Mouse (Mus musculus): ENCODE measurements around the gene Adgrf1. TPM values are rescaled to one million over a fixed set of nuclear protein-coding genes. Genes with fewer than 3 reads are reported as not detected.
A peak's percentile ranks its signal among the peaks of the same experiment; 100 is the strongest.

Gene Adgrf1
- polyA plus RNA-seq (2017; shearing (Covaris generic)), result not detected

GRCm38 (mm10) chr17:43270161-43270560, at the start of gene Adgrf1:
Adgrf1 (plus strand) TSS chr17:43270329.
- no peak for ATAC-seq

GRCm38 (mm10) chr17:43226101-43226500, 44.0 kb upstream of the Adgrf1 start:
- ATAC-seq, result no peak

- ATAC-seq, result no peak
Observed at GRCm38 (mm10) chr17:43229621-43230513, 40.3 kb upstream of the Adgrf1 start.

- no peak for ATAC-seq
Observed at GRCm38 (mm10) chr17:43230821-43231220, 39.3 kb upstream of the Adgrf1 start.

GRCm38 (mm10) chr17:43232769-43233168, 37.4 kb upstream of the Adgrf1 start:
- peak; percentile 87 for ATAC-seq

GRCm38 (mm10) chr17:43236656-43237250, 33.4 kb upstream of the Adgrf1 start:
- no peak for ATAC-seq

GRCm38 (mm10) chr17:43239035-43239434, 31.1 kb upstream of the Adgrf1 start:
- no peak for ATAC-seq

- ATAC-seq, result no peak
Observed at GRCm38 (mm10) chr17:43241134-43241533, 29.0 kb upstream of the Adgrf1 start.

GRCm38 (mm10) chr17:43242609-43243008, 27.5 kb upstream of the Adgrf1 start:
- no peak for ATAC-seq

GRCm38 (mm10) chr17:43245364-43245763, 24.8 kb upstream of the Adgrf1 start:
- ATAC-seq, result no peak

GRCm38 (mm10) chr17:43247245-43247644, 22.9 kb upstream of the Adgrf1 start:
- no peak for ATAC-seq

GRCm38 (mm10) chr17:43249645-43250044, 20.5 kb upstream of the Adgrf1 start:
- ATAC-seq, result no peak

GRCm38 (mm10) chr17:43251249-43252125, 18.6 kb upstream of the Adgrf1 start:
- no peak for ATAC-seq

- no peak for ATAC-seq
Observed at GRCm38 (mm10) chr17:43252846-43253245, 17.3 kb upstream of the Adgrf1 start.

- no peak for ATAC-seq
Observed at GRCm38 (mm10) chr17:43254261-43254660, 15.9 kb upstream of the Adgrf1 start.

GRCm38 (mm10) chr17:43256536-43257135, 13.5 kb upstream of the Adgrf1 start:
- ATAC-seq, result no peak

- ATAC-seq, result no peak
Observed at GRCm38 (mm10) chr17:43257699-43258098, 12.4 kb upstream of the Adgrf1 start.

- no peak for ATAC-seq
Observed at GRCm38 (mm10) chr17:43261937-43262336, 8.2 kb upstream of the Adgrf1 start.

GRCm38 (mm10) chr17:43264739-43265138, 5.4 kb upstream of the Adgrf1 start:
- ATAC-seq, result no peak

GRCm38 (mm10) chr17:43265178-43265837, 4.8 kb upstream of the Adgrf1 start:
- ATAC-seq, result peak; percentile 72

GRCm38 (mm10) chr17:43265944-43266343, 4.2 kb upstream of the Adgrf1 start:
- no peak for ATAC-seq

GRCm38 (mm10) chr17:43266636-43267035, 3.5 kb upstream of the Adgrf1 start:
- no peak for ATAC-seq

Measured in activated CD4-positive, CD25-positive, alpha-beta regulatory T cell, adult 4 months (primary cell).